In genomic region chr5:141138771-141139360, GRCm38 (mm10) we compare ENCODE assay signal across 11 mouse cellular contexts.
DNase-seq lines count a peak whose midpoint lies in the region; ATAC-seq lines count a peak whose summit lies in the region.
"Had no signal": no experiment of that assay in that cellular context is flagged by ENCODE, and none has a peak within 500 bp of the region (broad histone marks: within the 10 kb centered on the region; RNA-seq: fewer than 3 reads in every experiment).

No protein-coding gene starts in this region.

- DNase-seq in neural tube, embryonic 10.5 days (ENCODE audit: extremely low spot score, low spot score) = no peak
- DNase-seq in forebrain, embryonic 11.5 days (ENCODE audit: low spot score) = no peak
- DNase-seq in heart, postnatal 36 days = peak; percentile 18 to 50
- DNase-seq in telencephalon, adult 2 months (ENCODE audit: low read depth, low spot score) = peak; percentile 9
- no peak for DNase-seq in urinary bladder, adult 18-20 months (ENCODE audit: low spot score in 2 of 2)
- DNase-seq in cerebellum, adult 9-11 months = no peak
- DNase-seq: kidney, postnatal 4 days had no signal

- intact Hi-C loops in heart, postnatal 36 days (cut with DNase I) = no loop called here

- peak overlapping the region; percentile 35; the same call in 1 of the 2 replicates for H3K4me2 ChIP-seq in neural tube, embryonic 12.5 days (replicated peaks)
- H3K4me2 ChIP-seq in forebrain, embryonic 11.5 days (ENCODE audit: low read depth, low read length, severe bottlenecking) = 0 out of 2 replicates have a peak overlapping the region, but pooled peaks have one; percentile 32

- no peak overlapping the region for H3K27ac ChIP-seq in neural tube, embryonic 12.5 days
- no peak overlapping the region for H3K27ac ChIP-seq in forebrain, embryonic 11.5 days (ENCODE audit: low read depth, low read length)
- H3K27ac ChIP-seq: macrophage had no signal

- no peak for ATAC-seq in neural tube, embryonic 12.5 days (ENCODE audit: low FRiP score, low read depth)
- ATAC-seq in forebrain, embryonic 11.5 days (replicated peaks; ENCODE audit: low FRiP score) = 0 out of 2 replicates have a peak, but pooled peaks have one; percentile 24
- ATAC-seq in CD4-positive, CD25-positive, alpha-beta regulatory T cell, adult 4 months = no peak

- no peaks in the 10 kb centered on the region for H3K9me3 ChIP-seq in neural tube, embryonic 12.5 days
- H3K9me3 ChIP-seq in forebrain, embryonic 11.5 days (ENCODE audit: control insufficient read depth, low read length) = no peaks in the 10 kb centered on the region

- no peak overlapping the region for H3K4me3 ChIP-seq in neural tube, embryonic 12.5 days
- no peak overlapping the region for H3K4me3 ChIP-seq in forebrain, embryonic 11.5 days (ENCODE audit: low read depth, low read length)

- H3K27me3 ChIP-seq in neural tube, embryonic 12.5 days (replicated peaks) = no peaks in the 10 kb centered on the region; the same call in 1 of the 2 replicates
- no peaks in the 10 kb centered on the region for H3K27me3 ChIP-seq in forebrain, embryonic 11.5 days (ENCODE audit: control insufficient read depth, insufficient read depth, low read length)

- peaks cover 7% of the 10 kb centered on the region for H3K4me1 ChIP-seq in neural tube, embryonic 12.5 days
- no peaks in the 10 kb centered on the region; the same call in 1 of the 2 replicates for H3K4me1 ChIP-seq in forebrain, embryonic 11.5 days (replicated peaks; ENCODE audit: control insufficient read depth, insufficient read depth, low read length)

- 59% methylated on average over 12 of the region's 12 CpGs for WGBS in neural tube, embryonic 12.5 days
- 50% methylated on average over 12 of the region's 12 CpGs for WGBS in forebrain, embryonic 11.5 days

- no peak overlapping the region for H3K9ac ChIP-seq in neural tube, embryonic 12.5 days
- no peak overlapping the region; the same call in 1 of the 2 replicates for H3K9ac ChIP-seq in forebrain, embryonic 11.5 days (ENCODE audit: low read length)

- no peaks in the 10 kb centered on the region for H3K36me3 ChIP-seq in neural tube, embryonic 12.5 days
- no peaks in the 10 kb centered on the region for H3K36me3 ChIP-seq in forebrain, embryonic 11.5 days (ENCODE audit: control insufficient read depth, insufficient read depth, low read length)
- H3K36me3 ChIP-seq: G1E had no signal

Comparison
In these comparisons a context has a peak if more than half of its experiments do, and no peak if none do; other contexts are left out.
1. DNase-seq: peak in heart, postnatal 36 days (2 of 2) and telencephalon, adult 2 months (single experiment); none in neural tube, embryonic 10.5 days (single experiment), forebrain, embryonic 11.5 days (single experiment), urinary bladder, adult 18-20 months (0 of 2) and cerebellum, adult 9-11 months (single experiment).